Mouse (Mus musculus) large intestine, adult 2 months (tissue): ENCODE results near the gene Zscan2. TPM values are rescaled to one million over a fixed set of nuclear protein-coding genes. Genes with fewer than 3 reads are reported as not detected.
A peak's percentile ranks its signal among the peaks of the same experiment; 100 is the strongest.

Experiments used
- DNase-seq: peaks from one replicate; pipeline ENCODE4 v3.0.0-alpha.2; 2012; ENCODE audit warnings: low read depth, low spot score
- WGBS: fragments of 180-500 bp; shearing (Covaris S2); methylation state at CpG from one replicate; pipeline ENCODE4 v1.1.7; 2018; 5-methylcytosine and 5-hydroxymethylcytosine counted together
- polyA plus RNA-seq: library from polyadenylated mRNA; depleted of rRNA; stranded (reverse); fragments of >200 nt; gene quantifications from 2 replicates; pipeline ENCODE4 v1.2.3, GENCODE M21; 2012

Zscan2 gene
- polyA plus RNA-seq, 1 experiment = 1.3 TPM

- 84% methylated on average over 5 of the region's 5 CpGs for WGBS
- no peak for DNase-seq
Measured at GRCm38 (mm10) chr7:80873038-80873437, 12.3 kb downstream of the Zscan2 start.

GRCm38 (mm10) chr7:80873631-80874030 lies 12.9 kb downstream of the Zscan2 start:
- DNase-seq = no peak
- 95% methylated on average over 2 of the region's 2 CpGs for WGBS

- no peak for DNase-seq
- WGBS = 81% methylated on average over 37 of the region's 37 CpGs
Measured at GRCm38 (mm10) chr7:80875727-80876126, 15.0 kb downstream of the Zscan2 start.

- peak; percentile 72 for DNase-seq
- 12% methylated on average over 14 of the region's 14 CpGs for WGBS
Measured at GRCm38 (mm10) chr7:80882830-80883505, 22.2 kb downstream of the Zscan2 start.

- WGBS = 19% methylated on average over 1 of the region's 1 CpGs
- DNase-seq = no peak
Measured at GRCm38 (mm10) chr7:80885666-80886065, 24.9 kb downstream of the Zscan2 start.

GRCm38 (mm10) chr7:80888595-80888994 lies 27.9 kb downstream of the Zscan2 start:
- WGBS = 82% methylated on average over 7 of the region's 7 CpGs
- DNase-seq = no peak

- WGBS = 55% methylated on average over 9 of the region's 9 CpGs
- DNase-seq = no peak
Measured at GRCm38 (mm10) chr7:80889021-80889511, 28.3 kb downstream of the Zscan2 start.

GRCm38 (mm10) chr7:80889841-80890241 lies 29.1 kb downstream of the Zscan2 start:
- 59% methylated on average over 13 of the region's 13 CpGs for WGBS
- no peak for DNase-seq

GRCm38 (mm10) chr7:80893086-80893752 lies 32.5 kb downstream of the Zscan2 start:
- WGBS = 90% methylated on average over 15 of the region's 15 CpGs
- DNase-seq = no peak

GRCm38 (mm10) chr7:80893753-80894129 lies 33.0 kb downstream of the Zscan2 start:
- DNase-seq = no peak
- 81% methylated on average over 6 of the region's 6 CpGs for WGBS

- WGBS = 85% methylated on average over 7 of the region's 7 CpGs
- no peak for DNase-seq
Measured at GRCm38 (mm10) chr7:80894196-80894595, 33.5 kb downstream of the Zscan2 start.

- DNase-seq = no peak
- 94% methylated on average over 14 of the region's 14 CpGs for WGBS
Measured at GRCm38 (mm10) chr7:80894815-80895519, 34.2 kb downstream of the Zscan2 start.

GRCm38 (mm10) chr7:80897134-80897533 lies 36.4 kb downstream of the Zscan2 start:
- 87% methylated on average over 7 of the region's 7 CpGs for WGBS
- no peak for DNase-seq

GRCm38 (mm10) chr7:80897721-80898120 lies 37.0 kb downstream of the Zscan2 start:
- WGBS = 86% methylated on average over 4 of the region's 4 CpGs
- no peak for DNase-seq

- WGBS = 1% methylated on average over 36 of the region's 36 CpGs
Measured at GRCm38 (mm10) chr7:80900944-80901501, 40.3 kb downstream of the Zscan2 start, which contains the start of gene Wdr73. TSS of gene Wdr73 (minus strand) at chr7:80901269.

GRCm38 (mm10) chr7:80901541-80902274 lies 41.0 kb downstream of the Zscan2 start:
- no peak for DNase-seq
- 16% methylated on average over 15 of the region's 15 CpGs for WGBS

More at GRCm38 (mm10) chr7:80900944-80901501, 40.3 kb downstream of the Zscan2 start, which contains the start of gene Wdr73:
- DNase-seq = peak; percentile 89

- WGBS = 91% methylated on average over 11 of the region's 11 CpGs
- DNase-seq = no peak
Measured at GRCm38 (mm10) chr7:80903625-80904422, 43.1 kb downstream of the Zscan2 start.

GRCm38 (mm10) chr7:80904921-80905515 lies 44.3 kb downstream of the Zscan2 start, which contains the start of gene Nmb:
TSS of gene Nmb (minus strand) at chr7:80905076.
- 5% methylated on average over 17 of the region's 19 CpGs for WGBS
- DNase-seq = no peak
